Mouse (Mus musculus): ENCODE data around the gene Pgpep1. TPM values are rescaled to one million over a fixed set of nuclear protein-coding genes. Genes with fewer than 3 reads are reported as not detected.

Pgpep1 gene
- polyA plus RNA-seq, 1 experiment: 18.2 TPM

GRCm38 (mm10) chr8:70630532-70631381, 29.4 kb downstream of the Pgpep1 start:
- Histone ChIP-seq H3K4me3 (ENCODE audit: extremely low read depth, insufficient read depth, insufficient read length) (no peak overlapping the region), H3K36me3 (ENCODE audit: control insufficient read depth, insufficient read depth, low read length) (no peaks in the 10 kb centered on the region), H3K4me1 (ENCODE audit: control insufficient read depth, insufficient read depth, insufficient read length) (peaks cover 24% of the 10 kb centered on the region), H3K27ac (ENCODE audit: insufficient read depth, low read length) (peak overlapping the region; percentile 4; the same call in 1 of the 2 replicates), H3K27me3 (ENCODE audit: control insufficient read depth, insufficient read depth, low read length) (no peaks in the 10 kb centered on the region)
- no peak for DNase-seq (ENCODE audit: low read depth in 1 of 2, low spot score in 2 of 2)
- TF ChIP-seq CTCF (IDR thresholded peaks at IDR 0.05; ENCODE audit: extremely low read depth, insufficient read depth, insufficient read length, insufficient replicate concordance) (no peak), POLR2A (IDR thresholded peaks at IDR 0.05; ENCODE audit: low read depth, low read length) (no peak)
- 23% methylated on average over 22 of the region's 22 CpGs for WGBS

DNA sequence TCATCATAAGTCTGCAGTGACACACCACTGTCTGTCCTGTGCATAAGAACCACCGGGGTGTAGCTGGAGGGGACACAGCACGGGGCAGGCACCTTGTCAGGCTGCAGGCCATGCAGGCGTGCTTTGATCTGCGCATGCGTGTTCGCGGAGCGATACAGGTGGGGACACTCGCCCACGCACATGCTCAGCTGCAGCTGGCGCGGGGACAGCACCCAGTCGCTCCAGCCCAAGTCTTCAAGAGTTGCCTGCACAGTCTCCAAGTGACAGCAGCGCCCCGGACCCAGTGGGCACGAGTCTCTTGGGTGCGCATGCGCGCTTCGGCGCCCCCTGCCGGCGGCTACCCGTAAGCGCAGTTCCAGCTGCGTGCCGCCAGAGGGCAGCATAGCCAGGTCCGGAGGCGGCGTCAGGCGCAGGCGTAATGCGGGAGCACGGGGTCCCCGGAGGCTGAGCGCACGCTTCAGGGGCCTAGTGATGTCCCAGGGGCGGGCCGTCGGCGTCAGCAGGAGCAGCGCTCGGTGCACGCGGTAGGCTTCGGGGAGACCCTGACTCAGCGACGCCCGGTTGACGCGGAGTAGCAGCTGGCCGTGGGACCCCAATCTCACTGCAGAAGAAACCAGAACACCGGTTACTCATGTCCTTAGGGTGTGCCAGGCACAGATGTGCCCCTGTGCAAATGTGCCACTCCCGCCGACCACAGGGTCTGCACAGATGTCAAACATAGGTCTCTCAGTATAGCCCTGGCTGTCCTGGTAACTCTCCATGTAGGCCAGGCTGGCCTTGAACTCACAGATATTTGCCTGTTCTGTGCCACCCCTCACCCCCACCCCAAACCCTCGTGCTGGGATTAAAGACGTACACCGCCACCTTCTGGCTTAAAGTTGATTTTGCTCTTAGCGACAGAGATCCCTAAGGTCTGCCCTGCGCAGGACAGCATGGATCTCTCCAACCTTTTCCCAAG, 30.3 kb downstream of the Pgpep1 start:
- peak; percentile 87 to 88 for DNase-seq (ENCODE audit: low read depth in 1 of 2, low spot score in 2 of 2)
- Histone ChIP-seq H3K36me3 (ENCODE audit: control insufficient read depth, insufficient read depth, low read length) (no peaks in the 10 kb centered on the region), H3K27me3 (ENCODE audit: control insufficient read depth, insufficient read depth, low read length) (no peaks in the 10 kb centered on the region), H3K4me3 (ENCODE audit: extremely low read depth, insufficient read depth, insufficient read length) (peak overlapping the region; percentile 50), H3K27ac (ENCODE audit: insufficient read depth, low read length) (peak overlapping the region; percentile 37; the same call in 1 of the 2 replicates), H3K4me1 (ENCODE audit: control insufficient read depth, insufficient read depth, insufficient read length) (peaks cover 16% of the 10 kb centered on the region)
- TF ChIP-seq POLR2A (IDR thresholded peaks at IDR 0.05; ENCODE audit: low read depth, low read length): no peak; the same call in 1 of the 2 replicates
- peak; percentile 100 for TF ChIP-seq CTCF (IDR thresholded peaks at IDR 0.05; ENCODE audit: extremely low read depth, insufficient read depth, insufficient read length, insufficient replicate concordance)
- under 1% methylated on average over 60 of the region's 60 CpGs for WGBS

DNA sequence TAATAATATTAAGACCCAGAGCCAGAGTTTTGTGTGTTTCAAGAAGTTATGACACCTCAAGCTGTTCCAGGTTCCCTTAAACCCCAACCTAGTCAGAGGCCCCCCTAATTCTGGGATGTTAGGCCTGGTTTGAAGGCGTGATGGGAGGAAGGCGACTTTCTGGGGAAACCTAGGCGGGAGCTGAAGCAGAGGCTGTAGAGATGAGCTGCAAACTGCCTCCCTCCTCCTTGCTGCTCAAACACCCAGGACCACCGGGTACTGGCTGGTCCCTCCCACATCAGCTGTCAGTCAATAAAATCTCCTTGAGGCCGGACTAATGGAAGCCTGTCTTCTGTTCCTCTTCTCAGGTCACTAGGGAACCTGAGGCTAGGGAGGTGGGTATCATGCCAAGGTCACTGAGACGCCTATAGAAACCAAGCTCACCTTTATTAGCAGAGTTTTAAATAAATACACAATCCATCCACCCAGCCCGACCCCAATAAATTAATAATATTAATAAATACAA, 31.1 kb downstream of the Pgpep1 start:
- DNase-seq (ENCODE audit: low read depth in 1 of 2, low spot score in 2 of 2): no peak
- Histone ChIP-seq H3K36me3 (ENCODE audit: control insufficient read depth, insufficient read depth, low read length) (no peaks in the 10 kb centered on the region), H3K4me3 (ENCODE audit: extremely low read depth, insufficient read depth, insufficient read length) (no peak overlapping the region), H3K27ac (ENCODE audit: insufficient read depth, low read length) (no peak overlapping the region), H3K27me3 (ENCODE audit: control insufficient read depth, insufficient read depth, low read length) (no peaks in the 10 kb centered on the region), H3K4me1 (ENCODE audit: control insufficient read depth, insufficient read depth, insufficient read length) (peaks cover 7% of the 10 kb centered on the region)
- no peak for TF ChIP-seq POLR2A (IDR thresholded peaks at IDR 0.05; ENCODE audit: low read depth, low read length)
- no peak for TF ChIP-seq CTCF (IDR thresholded peaks at IDR 0.05; ENCODE audit: extremely low read depth, insufficient read depth, insufficient read length, insufficient replicate concordance)
- 65% methylated on average over 7 of the region's 7 CpGs for WGBS

DNA sequence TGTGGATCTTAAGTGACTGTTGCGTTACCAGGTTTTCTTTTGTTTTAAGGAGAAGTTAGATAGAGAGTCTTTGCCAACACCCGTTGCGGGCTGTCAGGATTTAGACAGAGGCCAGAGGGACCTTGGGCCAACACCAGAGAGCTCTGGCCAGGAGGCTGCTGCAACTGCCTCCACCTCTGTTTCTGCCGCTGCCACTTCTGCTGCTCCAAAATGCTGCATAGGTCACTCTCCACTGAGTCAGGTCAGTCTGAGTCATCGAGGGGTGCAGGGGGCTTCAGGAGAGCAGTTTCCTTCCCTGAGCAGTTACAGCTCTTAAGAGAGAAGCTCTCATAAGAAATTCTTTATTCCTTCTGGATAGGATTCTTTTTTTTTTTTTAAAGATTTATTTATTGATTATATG, 33.1 kb downstream of the Pgpep1 start:
- WGBS: 83% methylated on average over 5 of the region's 5 CpGs
- no peak for DNase-seq (ENCODE audit: low read depth in 1 of 2, low spot score in 2 of 2)
- Histone ChIP-seq H3K4me3 (ENCODE audit: extremely low read depth, insufficient read depth, insufficient read length) (no peak overlapping the region), H3K36me3 (ENCODE audit: control insufficient read depth, insufficient read depth, low read length) (no peaks in the 10 kb centered on the region), H3K4me1 (ENCODE audit: control insufficient read depth, insufficient read depth, insufficient read length) (peaks cover 7% of the 10 kb centered on the region), H3K27me3 (ENCODE audit: control insufficient read depth, insufficient read depth, low read length) (no peaks in the 10 kb centered on the region), H3K27ac (ENCODE audit: insufficient read depth, low read length) (no peak overlapping the region)
- TF ChIP-seq POLR2A (IDR thresholded peaks at IDR 0.05; ENCODE audit: low read depth, low read length) (no peak), CTCF (IDR thresholded peaks at IDR 0.05; ENCODE audit: extremely low read depth, insufficient read depth, insufficient read length, insufficient replicate concordance) (no peak)

DNA sequence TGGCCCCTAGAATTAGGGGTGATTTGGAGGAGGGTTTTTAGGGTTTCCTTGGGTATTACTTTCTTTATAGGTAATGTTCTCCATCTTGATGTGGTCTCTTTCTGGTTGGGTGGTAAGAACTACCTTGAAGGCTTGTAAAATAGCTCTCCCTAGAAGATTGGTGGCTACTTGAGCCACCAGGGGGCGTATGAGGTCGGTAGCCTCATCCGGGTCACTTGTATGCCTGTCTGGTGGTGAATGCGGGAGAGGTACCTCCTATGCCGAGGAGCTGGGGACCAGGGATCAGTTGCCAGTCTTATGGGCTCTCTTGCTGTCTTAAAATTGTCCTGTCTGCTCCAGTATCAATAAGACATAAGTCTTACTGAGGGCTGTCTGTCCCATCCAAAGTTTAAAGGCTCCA, 35.1 kb downstream of the Pgpep1 start:
- no peak overlapping the region for H3K4me3 ChIP-seq (ENCODE audit: extremely low read depth, insufficient read depth, insufficient read length)
- peak in 1 of 2 experiments; percentile 28 for DNase-seq (ENCODE audit: low read depth in 1 of 2, low spot score in 2 of 2)
- no peaks in the 10 kb centered on the region for H3K36me3 ChIP-seq (ENCODE audit: control insufficient read depth, insufficient read depth, low read length)
- TF ChIP-seq CTCF (IDR thresholded peaks at IDR 0.05; ENCODE audit: extremely low read depth, insufficient read depth, insufficient read length, insufficient replicate concordance) (peak; percentile 26; the same call in 1 of the 2 replicates), POLR2A (IDR thresholded peaks at IDR 0.05; ENCODE audit: low read depth, low read length) (no peak)
- peaks cover 3% of the 10 kb centered on the region; the same call in 1 of the 2 replicates for H3K4me1 ChIP-seq (ENCODE audit: control insufficient read depth, insufficient read depth, insufficient read length)
- H3K27ac ChIP-seq (ENCODE audit: insufficient read depth, low read length): no peak overlapping the region
- 34% methylated on average over 5 of the region's 5 CpGs for WGBS
- no peaks in the 10 kb centered on the region for H3K27me3 ChIP-seq (ENCODE audit: control insufficient read depth, insufficient read depth, low read length)

DNA sequence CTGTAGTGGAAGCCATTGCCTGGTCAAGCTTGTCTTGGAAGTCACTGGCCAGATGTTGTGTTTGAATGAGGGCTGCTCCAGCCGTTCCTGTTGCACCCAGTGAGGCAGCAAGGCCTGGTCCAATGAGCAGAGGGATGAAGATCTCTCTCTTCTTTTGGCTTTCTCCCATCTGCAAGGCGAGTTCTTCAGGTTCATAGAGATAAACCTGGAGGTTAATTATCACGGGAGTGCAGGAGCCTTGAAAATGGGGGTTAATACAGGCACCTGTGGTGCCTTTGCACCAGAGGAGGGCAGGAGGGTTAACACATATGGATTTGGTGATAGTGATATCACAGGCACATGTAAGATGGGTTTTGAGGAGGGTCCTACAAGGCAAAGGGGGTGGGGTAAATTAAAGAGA, 38.0 kb downstream of the Pgpep1 start:
- TF ChIP-seq POLR2A (IDR thresholded peaks at IDR 0.05; ENCODE audit: low read depth, low read length) (no peak), CTCF (IDR thresholded peaks at IDR 0.05; ENCODE audit: extremely low read depth, insufficient read depth, insufficient read length, insufficient replicate concordance) (no peak)
- Histone ChIP-seq H3K4me3 (ENCODE audit: extremely low read depth, insufficient read depth, insufficient read length) (no peak overlapping the region), H3K4me1 (ENCODE audit: control insufficient read depth, insufficient read depth, insufficient read length) (peaks cover 18% of the 10 kb centered on the region; the same call in 1 of the 2 replicates), H3K27me3 (ENCODE audit: control insufficient read depth, insufficient read depth, low read length) (no peaks in the 10 kb centered on the region), H3K36me3 (ENCODE audit: control insufficient read depth, insufficient read depth, low read length) (no peaks in the 10 kb centered on the region), H3K27ac (ENCODE audit: insufficient read depth, low read length) (no peak overlapping the region)
- 74% methylated on average over 3 of the region's 3 CpGs for WGBS
- no peak for DNase-seq (ENCODE audit: low read depth in 1 of 2, low spot score in 2 of 2)
